Mouse (Mus musculus): Measurements from ENCODE around the gene Notch3.

DNA sequence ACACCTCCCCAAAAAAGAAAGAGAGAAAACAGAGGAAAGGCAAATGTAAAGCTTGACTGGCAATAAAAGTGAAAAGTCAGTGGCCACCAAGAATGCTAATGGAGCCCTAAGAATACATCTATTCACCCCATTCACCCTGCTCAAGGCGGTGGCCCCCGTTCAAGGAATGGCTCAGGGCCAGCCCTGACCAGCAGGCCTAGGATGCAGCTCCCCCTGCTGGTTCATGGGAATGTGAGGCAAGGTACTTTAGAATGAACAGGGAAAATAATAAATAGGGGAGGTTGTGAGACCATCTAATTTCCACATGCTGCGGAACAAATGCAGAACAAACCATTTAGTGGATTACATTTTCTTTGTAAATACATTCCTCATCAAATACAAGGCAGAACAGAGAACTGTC lies 43.1 kb upstream of the Notch3 start:
- TF ChIP-seq CTCF (IDR thresholded peaks at IDR 0.05; ENCODE audit: low read depth) (peak; percentile 96), EP300 (optimal IDR thresholded peaks at IDR 0.05) (no peak)
